Mouse (Mus musculus) lung, adult 2 months (tissue): ENCODE data around the gene Zbtb17.

Experiments used
- CTCF ChIP-seq: fragments of 200-500 bp; IDR thresholded peaks from 2 replicates; pipeline ENCODE4 v1.5.1; 2011; ENCODE audit warnings: mild to moderate bottlenecking, low read length, control low read depth; ENCODE audit not compliant: insufficient read depth
- POLR2A ChIP-seq: fragments of 200-500 bp; IDR thresholded peaks from 2 replicates; pipeline ENCODE4 v1.6.1; 2011; ENCODE audit warnings: low read depth, mild to moderate bottlenecking, control low read depth, low read length, borderline replicate concordance; ENCODE audit errors: extremely low read depth

- TF ChIP-seq CTCF = no peak
- TF ChIP-seq POLR2A = no peak
Observed at GRCm38 (mm10) chr4:141478225-141478624, 33.8 kb downstream of the Zbtb17 start.
